Mouse (Mus musculus): ENCODE data around the gene Bag2.

- peak; percentile 39 for TF ChIP-seq CTCF (IDR thresholded peaks at IDR 0.05; ENCODE audit: low read depth)
- TF ChIP-seq EP300 (optimal IDR thresholded peaks at IDR 0.05) = no peak
Observed at GRCm38 (mm10) chr1:33757491-33758041, at the start of gene Bag2.
